Mouse (Mus musculus): Measurements from ENCODE around the gene Rnf151.
"Not testable (repeated sequence)": the region's sequence is repeated elsewhere in the genome, so short reads cannot be mapped to it uniquely, and the experiment has no call there.

The Rnf151 gene

DNA sequence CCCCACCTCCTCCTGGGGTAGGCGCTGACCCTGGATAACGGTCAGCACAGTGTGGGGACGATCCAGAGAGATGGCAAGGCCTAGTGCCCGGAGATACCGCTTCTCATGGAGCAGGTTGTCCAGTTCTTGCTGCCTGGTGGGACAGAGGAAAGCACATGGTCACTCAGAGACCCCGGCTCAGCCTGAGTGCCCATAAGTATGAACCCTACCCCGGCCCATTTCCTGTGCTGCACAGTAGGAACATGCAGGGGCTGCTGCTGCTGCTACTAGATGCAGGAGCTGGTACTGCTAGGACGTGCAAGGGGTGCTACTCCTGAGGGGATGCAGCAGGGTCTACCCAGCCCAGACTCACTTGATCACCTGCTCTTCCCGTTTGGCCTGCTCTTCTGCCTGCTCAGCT is 16.6 kb downstream of the Rnf151 start:
- no peak for DNase-seq

DNA sequence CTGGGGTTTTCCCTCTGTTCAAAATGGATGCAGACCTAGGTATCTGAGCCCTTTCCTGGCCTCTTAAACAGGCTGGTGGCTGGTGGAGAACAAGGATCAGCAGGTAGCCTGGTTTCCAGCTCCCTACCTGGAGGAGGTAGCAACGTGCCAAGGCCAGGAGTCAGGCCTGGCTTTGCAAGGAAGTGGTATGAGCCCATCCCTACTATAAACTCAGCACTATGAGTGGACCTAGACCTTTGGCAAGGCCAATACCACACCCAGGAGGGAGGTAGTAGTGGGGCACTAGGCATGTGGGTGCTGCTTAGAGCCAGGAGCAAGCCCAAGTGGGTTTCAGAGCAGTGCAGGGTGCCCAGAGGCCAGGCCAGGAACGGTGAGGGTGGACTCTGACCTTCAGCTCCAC is 18.4 kb downstream of the Rnf151 start:
- peak in 1 of 2 experiments; percentile 34 for DNase-seq

DNA sequence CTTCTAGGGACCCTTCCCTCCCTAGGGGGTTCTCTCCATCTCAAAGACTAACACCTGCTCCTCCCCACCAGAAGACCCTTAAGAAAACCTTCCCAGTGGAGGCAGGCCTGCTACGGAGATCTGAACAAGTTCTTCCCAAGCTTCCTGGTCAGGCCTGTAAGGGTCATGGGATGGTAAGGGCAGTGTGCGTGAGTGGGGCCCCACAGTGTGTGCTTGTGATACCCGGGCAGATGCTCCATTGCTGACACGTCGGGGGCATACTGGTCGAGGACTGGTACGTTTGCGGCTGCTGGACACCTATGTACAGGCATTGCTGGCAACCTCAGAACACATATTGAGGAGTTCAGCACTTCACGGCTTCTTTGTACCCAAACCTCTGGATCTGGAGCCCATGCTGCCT is 19.1 kb downstream of the Rnf151 start:
- DNase-seq, result no peak

DNA sequence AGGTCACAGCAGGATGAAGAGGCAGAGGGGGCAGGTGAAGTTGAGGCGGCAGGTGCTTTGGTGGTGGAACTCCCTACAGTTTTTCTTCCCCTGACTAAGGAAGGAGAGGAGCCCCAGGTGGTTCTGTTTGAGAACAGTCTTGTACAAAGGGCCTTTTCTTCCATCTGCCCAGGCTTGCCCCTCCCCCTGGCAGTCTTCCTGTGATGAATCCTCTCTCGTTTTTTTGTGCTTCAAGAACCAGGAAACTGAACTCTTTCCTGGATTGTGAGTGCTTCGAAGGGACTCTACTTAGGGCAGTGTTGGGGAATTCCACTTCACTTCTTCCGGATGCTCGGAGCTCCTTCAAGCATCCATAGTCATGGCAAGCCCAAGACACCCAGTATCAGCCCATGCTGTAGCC is 19.9 kb downstream of the Rnf151 start:
- peak in 1 of 2 experiments; percentile 52 for DNase-seq

DNA sequence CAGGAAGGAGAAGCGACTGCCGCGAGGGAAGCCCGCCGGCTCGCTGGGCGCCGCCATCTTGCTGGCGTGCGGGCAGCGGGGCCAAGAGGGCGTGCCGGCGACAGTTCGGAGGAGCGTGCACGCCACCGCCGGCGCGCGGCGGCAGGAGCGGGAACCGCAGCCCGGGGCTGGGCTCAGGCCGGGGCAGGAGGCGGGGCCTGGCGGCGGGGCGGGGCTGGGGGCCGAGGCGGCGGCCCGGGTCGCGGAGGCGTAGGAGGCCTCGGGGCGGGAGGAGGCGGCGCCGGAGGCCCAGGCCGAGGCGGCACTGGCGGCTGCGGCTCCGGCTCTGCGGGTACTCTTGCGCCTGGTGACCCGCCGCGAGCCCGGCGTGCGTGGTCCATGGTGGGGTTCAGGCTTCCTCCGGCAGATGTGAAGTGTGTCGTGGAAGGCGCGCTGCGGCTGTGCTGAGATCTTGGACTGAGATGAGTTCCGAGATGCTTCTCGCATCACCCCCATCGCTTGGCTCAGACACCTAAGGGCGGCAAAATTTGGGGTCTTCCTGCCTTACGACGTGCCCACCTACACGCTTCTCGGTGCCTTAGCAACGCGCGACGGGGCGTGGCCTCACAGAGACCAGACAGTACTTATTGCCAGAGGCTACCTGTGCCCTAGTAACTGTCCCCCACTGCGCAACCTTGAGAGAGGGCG is 21.7 kb downstream of the Rnf151 start, which contains the start of the genes Gfer and Noxo1:
Gene Gfer (minus strand): TSS at position 146 of the 687 bp plus-strand sequence.
Gene Noxo1 (plus strand): TSS at position 224 of the 687 bp plus-strand sequence.
- peak; percentile 88 to 95 for DNase-seq

DNA sequence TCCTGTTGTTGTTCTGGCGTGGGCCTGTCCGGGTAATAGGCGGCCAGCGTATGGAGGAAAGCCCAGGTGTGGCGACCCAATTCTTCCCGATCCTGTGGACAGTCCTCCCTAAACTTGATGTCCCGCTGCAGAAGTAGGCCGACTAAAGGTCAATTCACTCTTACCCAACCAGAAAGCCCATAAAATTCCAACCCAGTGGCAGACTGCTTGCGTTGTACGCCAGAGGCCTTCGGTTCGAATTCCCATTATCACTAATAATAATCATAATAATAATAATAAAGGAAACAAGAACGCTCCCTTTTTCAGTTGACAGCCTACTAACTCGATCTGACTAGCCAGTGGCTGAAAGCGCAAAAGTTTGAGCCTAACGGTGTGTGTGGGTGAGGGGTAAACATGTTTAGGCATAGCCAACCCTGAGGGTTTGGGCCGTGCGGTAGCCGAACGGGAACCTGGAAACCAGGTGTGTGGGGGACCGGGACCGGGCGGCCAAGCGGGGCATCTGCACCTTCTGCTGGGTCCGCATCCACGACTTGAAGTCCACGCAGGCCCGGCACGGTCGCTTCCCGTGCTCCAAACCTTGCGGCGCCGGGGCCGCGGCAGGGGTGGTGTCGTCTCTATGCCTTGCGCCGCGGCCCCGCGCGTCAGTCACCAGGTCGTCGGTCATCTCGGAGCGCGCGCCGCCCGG is 22.4 kb downstream of the Rnf151 start:
- peak in 1 of 2 experiments; percentile 28 for DNase-seq

DNA sequence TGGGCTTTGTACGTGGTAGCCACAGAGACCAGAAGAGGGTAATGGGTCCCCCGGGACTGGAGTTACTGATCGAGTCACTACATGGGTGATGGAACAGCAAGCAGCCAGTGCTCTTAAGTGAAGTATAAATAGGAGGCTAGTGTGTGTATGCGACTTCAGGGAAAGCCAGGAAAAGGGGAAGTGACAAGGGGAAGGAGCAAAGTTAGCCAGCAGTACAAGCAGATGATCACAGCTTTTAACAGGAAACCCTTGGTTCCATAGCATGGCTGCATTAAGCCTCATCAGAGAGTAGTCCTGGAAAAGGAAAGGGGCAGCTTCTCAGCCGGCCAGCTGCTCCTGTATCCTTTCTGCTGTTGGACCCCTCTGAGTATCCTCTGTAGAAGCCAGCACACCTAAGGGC is 25.5 kb downstream of the Rnf151 start:
- DNase-seq, result no peak

DNA sequence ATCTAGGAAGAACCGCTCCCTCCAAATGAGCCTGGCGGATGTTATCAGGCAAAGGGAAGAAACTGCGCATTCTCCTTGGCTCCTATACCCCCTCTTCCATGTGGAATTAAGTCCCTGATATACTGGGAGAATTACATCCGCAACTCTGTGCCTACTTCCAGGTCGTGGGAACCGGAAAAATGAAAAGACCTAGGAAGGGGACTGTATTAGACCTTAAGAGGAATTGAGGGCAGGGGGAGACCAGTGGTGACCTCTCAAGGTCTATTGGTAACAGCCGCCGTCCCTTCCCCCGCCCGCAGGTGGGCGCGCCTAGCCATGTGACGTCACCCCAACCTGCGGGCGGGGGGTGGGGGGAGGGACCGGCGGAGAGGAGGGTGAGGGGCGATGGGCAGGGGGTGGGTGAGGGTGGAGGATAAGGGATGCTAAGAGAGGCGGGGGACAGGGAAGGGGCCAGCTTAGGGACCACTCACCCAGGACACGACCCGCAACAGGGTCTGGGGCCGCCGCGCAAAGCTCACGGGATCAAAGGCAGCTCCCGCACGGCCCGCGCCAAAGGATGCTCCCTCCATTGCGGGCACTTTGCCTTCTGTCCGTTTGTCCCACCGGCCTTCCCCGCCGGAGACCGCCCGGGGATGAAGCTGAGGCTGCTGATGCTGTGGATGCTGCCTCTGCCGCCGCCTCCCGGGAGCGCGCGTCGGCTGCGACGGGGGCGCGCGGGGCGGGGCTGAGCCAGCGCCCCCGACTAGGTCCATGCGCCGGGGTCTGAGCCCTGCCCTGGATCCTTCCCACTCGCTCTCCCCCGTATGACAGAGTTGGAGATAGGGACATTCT is 28.4 kb downstream of the Rnf151 start, which contains the start of gene Syngr3:
Gene Syngr3 (minus strand): TSS at position 705 of the 831 bp plus-strand sequence.
- no peak for DNase-seq

DNA sequence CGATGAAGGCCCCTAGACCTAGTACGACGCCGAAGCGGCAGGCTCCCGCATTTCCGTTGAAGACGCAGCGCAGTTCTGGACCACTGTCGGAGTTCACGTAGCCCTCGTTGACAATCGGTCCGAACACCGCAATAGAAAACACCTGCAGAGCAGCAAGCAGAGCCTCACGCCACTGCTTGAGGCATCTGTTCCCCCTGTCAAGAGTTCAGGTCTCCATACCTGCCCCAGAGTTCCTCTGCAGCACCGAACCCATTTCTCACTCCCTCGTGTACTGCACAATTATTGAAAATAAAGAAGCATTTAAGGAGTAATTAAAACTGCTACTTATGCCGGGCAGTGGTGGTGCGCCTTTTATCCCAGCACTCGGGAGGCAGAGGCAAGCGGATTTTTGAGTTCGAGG is 30.3 kb downstream of the Rnf151 start:
- DNase-seq, result no peak

DNA sequence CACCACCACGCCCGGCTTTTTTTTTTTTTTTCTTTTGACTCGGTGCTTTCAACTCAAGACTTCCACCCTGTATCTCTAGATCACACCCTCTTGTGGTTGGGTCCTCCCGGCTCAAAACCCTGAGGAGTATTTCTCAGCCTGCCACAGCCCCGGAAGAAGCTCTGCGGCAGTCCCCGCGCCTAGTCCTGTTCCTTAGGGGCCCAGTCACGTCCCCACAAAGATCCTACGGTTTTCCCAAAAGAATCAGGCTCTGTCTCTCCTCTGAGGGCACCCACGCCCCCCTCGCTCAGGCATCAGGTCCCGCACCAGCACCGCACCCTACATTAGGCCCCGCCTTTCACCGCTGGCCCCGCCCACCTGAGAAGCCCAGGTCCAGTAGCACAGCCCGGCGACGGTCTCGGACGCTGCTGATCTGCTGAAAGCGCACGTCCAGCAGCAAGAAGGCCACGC is 30.7 kb downstream of the Rnf151 start:
- peak; percentile 76 to 81 for DNase-seq

DNA sequence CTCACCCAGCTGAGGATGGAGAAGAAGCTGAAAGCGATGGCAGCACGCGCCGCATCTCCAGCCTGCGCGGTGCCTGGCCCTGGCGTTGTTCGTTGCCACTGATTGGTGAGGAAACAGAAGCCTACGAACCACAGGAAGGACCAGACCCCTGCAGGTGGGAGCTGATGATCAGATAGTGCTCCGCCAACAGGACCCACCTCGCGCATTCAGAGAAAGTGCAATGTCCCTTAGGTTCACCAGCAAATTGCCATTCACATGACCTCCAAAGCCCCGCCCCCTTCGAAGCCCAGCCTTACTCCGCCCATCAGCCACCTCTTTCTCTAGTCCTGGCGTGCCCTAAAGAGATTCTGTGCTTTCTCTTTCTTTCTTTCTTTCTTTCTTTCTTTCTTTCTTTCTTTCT is 31.3 kb downstream of the Rnf151 start:
- DNase-seq, result peak; percentile 71 to 72

DNA sequence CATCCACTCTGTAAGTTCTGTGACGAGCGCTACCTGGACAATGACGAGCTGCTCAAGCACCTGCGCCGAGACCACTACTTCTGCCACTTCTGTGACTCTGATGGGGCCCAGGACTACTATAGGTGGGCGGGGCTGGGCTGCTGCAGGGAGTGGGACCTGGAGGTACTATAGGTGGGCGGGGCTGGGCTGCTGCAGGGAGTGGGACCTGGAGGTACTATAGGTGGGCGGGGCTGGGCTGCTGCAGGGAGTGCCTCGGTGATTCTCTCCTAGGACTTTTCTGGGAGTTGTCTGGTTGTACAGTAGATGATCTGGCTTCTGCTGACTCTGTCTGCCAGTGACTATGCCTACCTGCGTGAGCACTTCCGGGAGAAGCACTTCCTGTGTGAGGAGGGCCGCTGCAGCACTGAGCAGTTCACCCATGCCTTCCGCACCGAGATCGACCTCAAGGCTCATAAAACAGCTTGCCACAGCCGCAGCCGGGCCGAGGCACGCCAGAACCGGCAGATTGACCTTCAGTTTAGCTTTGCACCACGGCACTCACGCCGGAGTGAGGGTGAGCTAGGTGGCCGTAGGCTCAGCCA is 40.3 kb downstream of the Rnf151 start:
- no peak for DNase-seq

DNA sequence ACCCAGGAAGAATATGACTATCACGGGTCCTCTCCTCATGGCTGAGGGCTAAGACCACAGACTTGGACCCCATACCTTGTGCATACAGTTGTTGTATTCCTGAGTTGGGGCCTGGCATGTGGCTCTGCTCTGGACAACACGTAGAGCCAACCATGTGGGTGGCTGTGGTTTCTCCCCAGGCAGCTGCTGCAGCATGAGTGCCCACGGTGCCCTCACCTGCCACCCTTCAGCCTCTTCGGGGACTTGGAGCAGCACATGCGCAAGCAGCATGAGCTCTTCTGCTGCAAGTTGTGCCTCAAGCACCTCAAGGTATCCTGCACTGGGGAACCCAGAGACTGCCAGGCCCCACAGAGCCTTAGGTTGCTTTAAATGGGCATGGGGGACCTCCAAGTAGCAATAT is 41.0 kb downstream of the Rnf151 start:
- DNase-seq, result no peak

DNA sequence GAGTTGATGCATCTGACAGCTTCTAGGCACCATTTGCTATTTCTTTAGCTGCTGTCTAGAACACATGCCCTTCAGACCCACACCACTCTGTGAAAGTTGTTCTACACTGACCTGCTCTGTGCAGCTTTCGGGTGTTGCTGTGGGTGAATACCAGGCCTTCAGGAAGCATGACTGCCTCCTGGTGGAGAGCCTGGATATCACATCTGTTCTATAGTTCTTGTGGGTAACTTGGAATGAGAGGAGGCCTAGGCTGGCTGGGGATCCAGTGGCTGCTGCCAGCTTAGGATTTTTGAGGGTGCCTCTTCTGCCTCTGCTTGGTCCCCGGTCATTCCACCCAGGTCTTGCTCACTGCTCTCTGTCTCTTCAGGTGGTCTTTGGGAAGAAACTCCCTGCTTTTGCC is 41.7 kb downstream of the Rnf151 start:
- peak; percentile 70 to 82 for DNase-seq

DNA sequence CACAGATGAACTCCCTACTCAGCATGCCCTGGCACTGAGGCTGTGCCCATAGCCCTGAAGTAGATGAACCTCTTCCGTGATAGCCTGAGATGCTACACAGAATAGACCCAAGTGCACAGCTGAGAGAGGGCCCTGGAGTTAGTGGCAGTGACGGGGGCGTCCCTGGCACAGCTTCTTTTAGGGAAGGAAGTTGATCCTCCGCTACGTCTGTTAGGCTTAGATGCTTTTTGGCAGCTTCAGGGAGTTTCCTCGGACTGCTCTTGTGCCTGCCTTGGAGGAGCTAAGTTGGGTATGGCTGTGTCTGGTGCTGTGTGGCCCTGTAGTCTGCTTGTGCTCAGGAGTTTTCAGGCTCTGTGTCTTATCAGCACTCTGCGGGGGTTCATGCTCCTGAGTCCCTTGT is 43.6 kb downstream of the Rnf151 start:
- no peak for DNase-seq

DNA sequence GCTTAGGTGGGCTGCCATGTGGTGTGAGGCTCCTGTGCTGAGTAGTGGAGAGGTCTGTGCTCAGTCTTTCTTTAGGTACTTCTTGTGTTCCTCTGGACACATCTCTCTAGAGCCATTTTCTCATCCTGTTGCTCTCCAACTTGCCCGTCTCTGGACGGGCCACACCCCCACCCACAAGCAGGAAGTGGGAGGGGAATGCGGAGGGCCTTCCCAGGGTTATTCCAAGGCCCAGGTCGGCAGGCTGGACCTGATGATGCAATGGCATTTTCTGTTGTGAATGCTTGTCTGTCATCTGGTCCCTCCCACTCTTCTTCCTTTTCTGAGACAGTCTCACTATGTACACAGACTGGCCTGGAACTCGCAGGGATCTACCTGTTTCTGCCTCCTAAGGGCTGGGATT is 45.7 kb downstream of the Rnf151 start:
- peak; percentile 62 to 87 for DNase-seq

DNA sequence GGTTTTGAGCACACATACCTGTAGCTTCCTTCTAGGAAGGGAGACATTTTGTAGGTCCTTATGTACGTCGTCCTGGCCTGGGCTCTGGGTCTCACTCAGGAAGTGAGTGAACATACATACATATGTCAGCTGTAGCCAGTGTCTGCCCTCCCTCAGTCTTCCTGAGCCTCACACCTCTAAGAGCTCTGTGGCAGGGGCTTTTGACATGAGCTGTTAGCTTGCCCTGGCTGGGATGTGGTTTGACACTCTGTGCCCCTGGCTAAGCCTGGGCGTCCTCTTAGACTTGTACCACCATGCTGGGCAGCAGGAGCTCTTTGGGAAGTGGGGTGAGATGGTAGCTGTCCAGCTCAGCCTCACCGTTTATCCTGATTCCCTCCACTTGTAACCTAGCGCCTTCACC is 46.5 kb downstream of the Rnf151 start:
- no peak for DNase-seq

DNA sequence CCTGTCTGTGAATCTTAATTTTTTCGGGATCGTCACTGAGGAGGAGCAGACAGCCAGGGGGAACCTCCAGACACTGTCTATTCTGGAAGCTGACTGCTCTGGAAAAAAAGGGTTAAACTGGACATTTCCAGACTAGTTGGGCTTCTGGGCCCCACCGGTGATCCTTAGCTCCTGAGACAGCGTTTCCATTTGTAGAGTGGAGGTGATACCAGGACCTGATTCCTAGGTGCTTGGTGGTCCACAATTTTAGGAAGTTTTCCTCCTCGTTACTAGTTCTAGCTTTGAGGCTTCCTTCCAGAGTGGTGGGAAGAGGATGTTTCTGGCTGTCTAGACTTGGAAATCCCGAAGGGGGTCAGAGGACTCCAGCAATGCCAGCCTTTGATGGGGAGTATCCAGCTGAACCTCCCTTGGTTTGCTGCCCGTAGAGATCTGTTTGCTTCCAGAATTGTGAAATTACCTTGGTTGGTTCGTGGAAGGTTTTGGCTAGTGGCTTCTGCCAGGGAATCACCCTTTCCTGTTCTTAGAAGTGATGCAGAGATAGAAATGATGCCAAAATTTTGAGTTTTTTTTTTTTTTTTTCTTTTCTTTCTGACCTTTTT is 47.5 kb downstream of the Rnf151 start:
- DNase-seq, result no peak

DNA sequence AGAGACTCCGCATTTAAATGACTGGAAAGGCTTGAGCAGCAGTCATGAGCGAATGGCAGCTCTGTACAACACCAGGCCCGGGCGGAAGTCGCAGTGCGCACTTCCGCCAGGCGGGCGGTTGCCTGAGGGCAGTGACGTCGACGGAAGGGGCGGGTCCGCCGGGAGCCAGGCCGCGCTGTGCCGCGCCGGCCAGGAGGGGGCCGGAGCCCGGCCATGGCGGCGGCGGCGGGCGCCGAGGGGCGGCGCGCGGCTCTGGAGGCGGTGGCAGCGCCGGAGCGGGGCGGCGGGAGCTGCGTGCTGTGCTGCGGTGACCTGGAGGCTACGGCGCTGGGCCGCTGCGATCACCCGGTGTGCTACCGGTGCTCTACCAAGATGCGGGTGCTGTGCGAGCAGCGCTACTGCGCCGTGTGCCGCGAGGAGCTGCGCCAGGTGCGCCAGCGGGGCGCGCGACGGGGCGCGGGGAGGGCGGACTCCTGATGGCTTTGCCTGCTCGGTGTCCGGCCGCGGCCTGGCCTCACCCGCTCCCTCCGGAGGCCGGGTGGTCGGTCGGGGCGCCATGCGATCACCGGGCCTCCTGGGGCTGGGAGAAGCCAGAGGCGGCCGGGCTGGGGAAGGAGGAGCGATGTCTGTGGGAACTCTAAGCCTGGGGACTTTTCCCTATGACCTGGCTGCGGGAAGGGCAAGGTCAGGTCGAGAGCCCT is 48.2 kb downstream of the Rnf151 start, which contains the start of gene Zfp598:
Gene Zfp598 (plus strand): TSS at position 143 of the 701 bp plus-strand sequence.
- DNase-seq, result peak; percentile 97

DNA sequence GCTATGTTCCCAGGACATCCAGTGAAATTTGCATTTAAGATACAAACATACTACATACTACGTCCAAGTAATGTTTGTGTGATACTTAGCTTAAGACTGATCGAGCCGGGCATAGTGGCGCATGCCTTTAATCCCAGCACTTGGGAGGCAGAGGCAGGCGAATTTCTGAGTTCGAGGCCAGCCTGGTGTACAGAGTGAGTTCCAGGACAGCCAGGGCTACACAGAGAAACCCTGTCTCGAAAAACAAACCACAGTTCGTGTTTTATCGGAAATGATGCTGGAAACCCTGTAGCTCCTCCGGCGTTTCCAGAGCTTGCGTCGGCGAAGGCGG is 48.7 kb downstream of the Rnf151 start:
- not testable (repeated sequence) for DNase-seq

DNA sequence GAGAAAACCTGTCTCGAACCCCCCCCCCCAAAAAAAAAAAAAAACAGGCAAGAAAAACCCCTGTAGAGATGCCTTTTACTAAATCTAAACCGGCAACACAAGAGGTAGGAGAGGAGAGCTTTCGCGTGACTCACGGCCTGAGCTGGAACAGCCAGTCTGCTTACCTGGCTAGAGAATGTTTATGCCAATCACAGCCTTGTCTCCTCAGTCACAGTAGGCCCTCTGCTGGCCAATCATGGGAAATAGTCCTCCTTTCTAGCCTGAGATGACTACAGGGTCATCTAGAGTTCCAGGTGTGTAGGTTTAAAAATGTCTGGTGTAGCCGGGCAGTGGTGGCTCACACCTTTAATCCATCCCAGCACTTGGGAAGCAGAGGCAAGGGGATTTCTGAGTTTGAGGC is 50.4 kb downstream of the Rnf151 start:
- DNase-seq, result peak; percentile 82 to 86

DNA sequence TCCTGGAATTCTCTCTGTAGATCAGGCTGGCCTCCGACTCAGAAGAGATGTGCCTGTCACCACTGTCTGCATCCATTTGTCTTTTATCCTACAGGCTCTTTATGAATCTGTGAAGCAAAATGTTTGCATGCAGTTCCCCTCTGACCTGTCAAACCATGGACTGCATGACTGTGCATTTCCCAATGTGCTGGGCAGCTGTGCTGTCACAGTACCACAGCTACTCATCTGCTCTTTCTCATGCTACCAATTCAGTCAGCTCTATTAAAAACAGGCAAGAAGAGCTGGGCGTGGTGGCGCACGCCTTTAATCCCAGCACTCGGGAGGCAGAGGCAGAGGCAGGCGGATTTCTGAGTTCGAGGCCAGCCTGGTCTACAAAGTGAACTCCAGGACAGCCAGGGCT is 50.9 kb downstream of the Rnf151 start:
- DNase-seq, result not testable (repeated sequence)
